Mouse (Mus musculus) liver, embryonic 14.5 days (tissue): ENCODE results near the gene Ect2l. TPM values are rescaled to one million over a fixed set of nuclear protein-coding genes. Genes with fewer than 3 reads are reported as not detected.

Source experiments
- ATAC-seq: fragments of 200-750 bp; cut with Nextera tagmentation; 2 replicates; pipeline ENCODE4 v1.8.0; 2017; ENCODE audit warnings: moderate number of reproducible peaks, mild to moderate bottlenecking, moderate library complexity; ENCODE audit not compliant: insufficient read depth
- DNase-seq, 3 experiments: peaks; one replicate each; pipeline ENCODE4 v3.0.0-alpha.2; 2012 to 2013; ENCODE audit warnings: low read depth in 3 of 3, low spot score in 3 of 3
- H3K27ac ChIP-seq: fragments of 300-500 bp; sonication (generic); 2 replicates; pipeline ENCODE4 v1.5.1; 2014; ENCODE audit warnings: moderate library complexity, mild to moderate bottlenecking, control low read depth, inconsistent platforms
- H3K27me3 ChIP-seq: fragments of 300-500 bp; sonication (generic); 2 replicates; pipeline ENCODE4 v1.6.1; 2014; ENCODE audit warnings: mild to moderate bottlenecking, low read length, moderate library complexity; ENCODE audit not compliant: control insufficient read depth, insufficient read depth
- H3K36me3 ChIP-seq: fragments of 300-500 bp; sonication (generic); replicated peaks from 2 replicates; pipeline ENCODE4 v1.6.1; 2014; ENCODE audit warnings: low read depth; ENCODE audit not compliant: control insufficient read depth, insufficient read depth
- H3K4me1 ChIP-seq, 2 experiments: fragments of 200-500 bp in 1 of 2; fragments of 300-500 bp in 1 of 2; sonication (generic) in 1 of 2; replicated peaks; 2 replicates each; pipeline ENCODE4 v1.6.1; 2012 to 2014; ENCODE audit warnings: antibody characterized with exemption in 1 of 2, inconsistent platforms in 1 of 2, low read length in 1 of 2; ENCODE audit not compliant: control insufficient read depth in 2 of 2, insufficient read depth in 2 of 2
- H3K4me2 ChIP-seq: fragments of 300-500 bp; sonication (generic); 2 replicates; pipeline ENCODE4 v1.6.1; 2014; ENCODE audit warnings: low read depth, mild to moderate bottlenecking, control low read depth, moderate library complexity
- H3K4me3 ChIP-seq, 2 experiments: fragments of 200-500 bp in 1 of 2; fragments of 300-500 bp in 1 of 2; sonication (generic) in 1 of 2; 2 replicates each; pipeline ENCODE4 v1.5.1; 2012 to 2014; ENCODE audit warnings: low read depth in 2 of 2, low read length in 2 of 2, mild to moderate bottlenecking in 2 of 2, control low read depth in 1 of 2, inconsistent platforms in 1 of 2, moderate library complexity in 1 of 2; ENCODE audit not compliant: insufficient read depth in 1 of 2
- H3K9ac ChIP-seq: fragments of 300-500 bp; sonication (generic); replicated peaks from 2 replicates; pipeline ENCODE4 v1.6.1; 2014; ENCODE audit warnings: mild to moderate bottlenecking, control low read depth, moderate library complexity
- H3K9me3 ChIP-seq: fragments of 300-500 bp; sonication (generic); 2 replicates; pipeline ENCODE4 v1.6.1; 2016; ENCODE audit warnings: low read length, mixed read lengths; ENCODE audit not compliant: control insufficient read depth
- CTCF ChIP-seq: IDR thresholded peaks from 2 replicates; pipeline ENCODE4 v1.5.1; 2016; ENCODE audit warnings: antibody characterized with exemption, low read depth, control low read depth
- EP300 ChIP-seq: IDR thresholded peaks from 2 replicates; pipeline ENCODE4 v1.6.1; 2016; ENCODE audit warnings: antibody characterized with exemption, low read depth
- WGBS: fragments of 180-500 bp; shearing (Covaris S2); extraction: QIAGEN DNeasy Blood & Tissue Kit; methylation state at CpG from one replicate; pipeline ENCODE4 v1.1.7; 2014; ENCODE audit not compliant: insufficient replicate concordance; 5-methylcytosine and 5-hydroxymethylcytosine counted together
- polyA plus RNA-seq, 2 experiments: library from polyadenylated mRNA; depleted of rRNA in 1 of 2; stranded (reverse) in 1 of 2; unstranded in 1 of 2; fragments of >200 nt; fragmentation: Nextera tagmentation in 1 of 2; extraction: Ambion mirVana in 1 of 2; gene quantifications; 2 replicates each; pipeline versions ENCODE4 v1.2.1 to v1.2.3; 2012 to 2014

Gene Ect2l
- polyA plus RNA-seq, 2 experiments, result 0.06 to 0.08 TPM

GRCm38 (mm10) chr10:18199919-18200318 is 10.8 kb downstream of the Ect2l start:
- H3K27me3 ChIP-seq, result no peaks in the 10 kb centered on the region
- TF ChIP-seq CTCF (no peak), EP300 (no peak)
- ATAC-seq (no peak), DNase-seq (no peak)
- no peak overlapping the region for H3K4me2 ChIP-seq
- no peaks in the 10 kb centered on the region for H3K9me3 ChIP-seq
- no peak overlapping the region for H3K4me3 ChIP-seq
- no peak overlapping the region for H3K9ac ChIP-seq
- 61% methylated on average over 4 of the region's 4 CpGs for WGBS
- no peaks in the 10 kb centered on the region for H3K36me3 ChIP-seq
- H3K4me1 ChIP-seq, result no peaks in the 10 kb centered on the region
- H3K27ac ChIP-seq, result no peak overlapping the region

- Histone ChIP-seq H3K4me2 (no peak overlapping the region), H3K9ac (no peak overlapping the region), H3K9me3 (no peaks in the 10 kb centered on the region), H3K4me3 (no peak overlapping the region), H3K4me1 (0 out of 4 replicates have a peak, but pooled peaks cover 0 to 2% of the 10 kb centered on the region in 2 experiments), H3K27ac (no peak overlapping the region), H3K36me3 (no peaks in the 10 kb centered on the region), H3K27me3 (no peaks in the 10 kb centered on the region)
- ATAC-seq, result no peak
- DNase-seq, result no peak
- TF ChIP-seq EP300, result no peak
- TF ChIP-seq CTCF, result no peak
- 63% methylated on average over 5 of the region's 5 CpGs for WGBS
Observed at GRCm38 (mm10) chr10:18198286-18199015, 12.2 kb downstream of the Ect2l start.

GRCm38 (mm10) chr10:18197206-18197979 is 13.3 kb downstream of the Ect2l start:
- 0 out of 4 replicates have a peak, but pooled peaks cover 0 to 3% of the 10 kb centered on the region in 2 experiments for H3K4me1 ChIP-seq
- no peak for ATAC-seq
- peak overlapping the region; percentile 43; the same call in 1 of the 2 replicates for H3K9ac ChIP-seq

GRCm38 (mm10) chr10:18194737-18195141 is 16.0 kb downstream of the Ect2l start:
- Histone ChIP-seq H3K4me1 (0 out of 4 replicates have a peak, but pooled peaks cover 0 to 5% of the 10 kb centered on the region in 2 experiments), H3K4me3 (no peak overlapping the region), H3K27me3 (no peaks in the 10 kb centered on the region), H3K9me3 (no peaks in the 10 kb centered on the region), H3K9ac (no peak overlapping the region), H3K27ac (no peak overlapping the region), H3K36me3 (no peaks in the 10 kb centered on the region), H3K4me2 (no peak overlapping the region)
- TF ChIP-seq CTCF (no peak), EP300 (no peak)
- 42% methylated on average over 14 of the region's 14 CpGs for WGBS
- DNase-seq, result no peak
- no peak for ATAC-seq

More at GRCm38 (mm10) chr10:18197206-18197979, 13.3 kb downstream of the Ect2l start:
- TF ChIP-seq EP300, result no peak
- peak; percentile 89 for TF ChIP-seq CTCF
- H3K36me3 ChIP-seq, result no peaks in the 10 kb centered on the region
- DNase-seq, result peak; percentile 45 to 52 (median 48)
- H3K27ac ChIP-seq, result no peak overlapping the region
- H3K4me3 ChIP-seq, result peak overlapping the region; percentile 29 to 52; a peak in 3 of 4 replicates
- no peaks in the 10 kb centered on the region for H3K27me3 ChIP-seq
- WGBS, result 34% methylated on average over 14 of the region's 14 CpGs
- H3K4me2 ChIP-seq, result peak overlapping the region; percentile 62
- no peaks in the 10 kb centered on the region for H3K9me3 ChIP-seq

GRCm38 (mm10) chr10:18194156-18194555 is 16.5 kb downstream of the Ect2l start:
- ATAC-seq (no peak), DNase-seq (no peak)
- Histone ChIP-seq H3K27me3 (no peaks in the 10 kb centered on the region), H3K36me3 (no peaks in the 10 kb centered on the region), H3K9me3 (no peaks in the 10 kb centered on the region), H3K4me1 (0 out of 4 replicates have a peak, but pooled peaks cover 0 to 5% of the 10 kb centered on the region in 2 experiments), H3K4me2 (no peak overlapping the region), H3K4me3 (no peak overlapping the region), H3K9ac (no peak overlapping the region), H3K27ac (no peak overlapping the region)
- TF ChIP-seq EP300, result no peak
- TF ChIP-seq CTCF, result no peak
- 59% methylated on average over 11 of the region's 11 CpGs for WGBS
